Mouse (Mus musculus): ENCODE measurements around the gene Traf1.

The Traf1 gene

DNA sequence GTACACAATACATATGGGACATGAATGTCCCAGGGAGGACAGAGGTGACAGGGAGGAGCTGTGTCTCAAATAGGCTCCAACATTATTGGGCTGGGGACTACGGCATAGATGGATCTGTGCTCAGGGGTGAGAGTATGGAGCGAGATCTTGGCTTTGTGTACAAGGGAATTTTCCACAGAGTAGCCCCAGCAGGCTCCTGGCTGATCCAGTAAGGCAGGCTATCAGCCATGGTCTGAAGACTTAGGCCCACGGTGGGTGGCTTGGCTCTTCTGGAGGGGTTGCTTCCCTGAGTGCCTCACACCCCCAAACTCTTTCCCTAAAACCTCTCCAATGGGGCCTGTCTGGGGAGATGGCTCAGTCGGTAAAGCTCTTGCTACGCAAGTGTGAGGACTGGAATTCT, 21.3 kb downstream of the Traf1 start:
- no peak for DNase-seq

DNA sequence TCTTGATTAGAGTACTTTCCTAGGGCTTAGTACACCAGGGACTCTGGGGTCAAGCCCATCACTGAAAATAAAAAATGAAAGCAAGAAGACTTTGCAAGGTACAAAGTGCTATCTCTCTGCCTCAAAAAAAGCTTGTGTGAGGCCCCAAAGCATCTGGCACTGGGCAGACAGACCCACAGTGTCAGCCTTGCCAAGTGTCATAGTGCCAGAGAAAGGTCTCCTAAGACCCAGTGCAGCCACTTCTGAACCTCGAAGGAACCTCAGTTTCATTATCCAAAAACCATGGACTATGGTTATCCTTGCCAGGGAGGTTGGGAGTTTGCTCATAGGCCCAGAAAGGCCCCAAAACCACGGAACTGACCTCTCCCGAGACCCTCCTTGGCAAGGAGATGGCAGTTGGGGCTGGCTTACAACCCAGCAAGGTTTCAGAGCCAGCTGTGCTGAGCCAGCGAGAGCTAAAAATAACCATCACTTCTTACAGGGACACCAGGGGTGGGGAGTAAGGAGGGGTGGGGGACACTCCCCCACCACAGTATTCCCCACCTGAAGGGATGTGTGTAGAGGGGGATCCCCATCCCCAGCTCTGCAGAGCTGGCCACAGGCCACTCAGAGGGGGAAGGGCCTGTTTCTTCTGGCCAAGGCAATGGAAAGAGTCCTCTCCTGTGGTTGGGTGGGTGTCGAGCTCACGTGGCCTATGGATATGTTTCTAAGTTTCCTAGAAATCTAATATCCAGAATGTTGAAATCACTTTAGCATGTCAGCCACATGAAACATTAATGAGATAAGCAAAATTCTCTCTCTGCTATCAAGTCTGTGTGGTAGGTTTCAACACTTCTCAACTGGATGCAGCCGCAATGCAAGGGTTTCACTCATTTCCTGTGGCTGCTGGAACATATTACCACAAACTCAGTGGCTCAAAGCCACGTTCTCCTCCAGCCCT, 23.0 kb downstream of the Traf1 start:
- no peak for DNase-seq

DNA sequence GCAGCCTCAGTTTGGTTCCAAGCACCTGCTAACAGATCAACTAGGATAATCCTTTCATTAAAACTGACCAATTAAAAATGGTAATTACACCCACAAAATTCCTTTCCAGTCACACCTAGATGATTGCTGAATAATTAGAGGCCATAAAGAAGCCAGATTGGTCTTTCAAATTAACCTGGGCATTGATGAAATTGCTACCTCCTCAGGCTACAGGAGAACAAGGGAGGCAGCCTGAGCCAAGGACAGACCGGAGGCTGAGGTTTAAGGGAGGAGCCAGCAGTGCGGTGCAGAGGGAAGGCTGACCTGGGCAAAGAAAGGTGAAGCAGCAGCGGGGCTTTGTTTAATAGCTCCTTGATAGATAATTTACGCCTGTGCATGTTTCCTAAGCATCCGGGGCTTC, 24.1 kb downstream of the Traf1 start:
- DNase-seq: no peak

DNA sequence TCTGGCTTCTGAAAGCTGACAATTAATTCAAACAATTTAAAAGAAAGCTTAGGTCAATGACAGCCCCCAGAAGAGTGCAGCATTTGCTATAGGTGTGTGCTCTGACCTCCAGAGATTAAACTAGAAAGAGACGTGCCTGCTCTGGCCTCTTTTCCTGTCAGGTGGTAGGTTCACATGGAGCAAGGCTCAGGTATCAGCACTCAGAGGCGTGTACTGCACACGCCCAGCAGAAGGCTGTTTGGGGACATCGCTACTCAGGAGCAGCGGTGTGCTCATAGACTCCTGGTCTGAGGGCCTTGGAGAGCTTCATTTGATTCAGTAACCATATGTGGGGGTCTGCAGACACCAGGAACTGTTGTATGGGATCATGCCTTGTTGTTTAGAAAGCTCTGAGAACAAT, 34.3 kb downstream of the Traf1 start:
- DNase-seq: no peak

DNA sequence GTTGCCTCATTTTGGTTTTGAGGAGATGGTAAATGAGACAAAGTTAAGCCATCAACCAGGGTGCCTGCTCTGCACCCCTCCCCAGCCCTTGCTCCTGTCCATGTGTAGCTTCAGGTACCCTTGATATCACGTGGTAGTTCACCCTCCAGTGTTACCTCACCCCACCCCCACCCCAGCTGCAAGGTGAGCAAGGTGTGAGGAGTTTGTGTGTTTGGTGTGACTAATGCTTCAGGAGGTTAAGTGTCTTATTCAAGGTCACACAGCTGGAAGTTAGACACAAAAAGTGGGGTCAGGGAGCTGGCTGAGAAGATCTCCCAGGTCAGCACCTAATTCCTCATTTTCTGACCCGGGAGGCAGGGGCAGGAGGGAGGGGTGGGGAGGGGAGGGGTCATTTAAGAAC, 38.8 kb downstream of the Traf1 start:
- no peak for DNase-seq

DNA sequence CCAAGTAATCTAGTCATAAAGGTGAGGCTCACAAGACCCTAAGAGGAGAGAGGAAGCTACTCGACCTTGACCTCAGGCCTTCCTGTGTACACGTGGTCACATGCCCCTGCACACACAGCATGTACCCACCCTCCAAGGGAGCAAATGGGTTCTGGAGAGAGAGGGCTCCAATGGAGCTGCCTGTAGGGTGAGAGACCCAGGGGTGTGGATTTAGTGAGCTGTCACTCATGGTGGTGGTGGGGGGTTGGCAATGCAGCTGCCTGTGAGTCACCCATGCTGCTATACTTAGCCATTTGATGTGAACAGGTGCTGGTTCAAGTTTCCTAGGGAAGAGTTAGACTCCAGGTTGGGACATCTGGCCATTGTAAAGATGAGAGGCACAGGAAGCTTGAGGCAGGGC, 41.4 kb downstream of the Traf1 start:
- no peak for DNase-seq

DNA sequence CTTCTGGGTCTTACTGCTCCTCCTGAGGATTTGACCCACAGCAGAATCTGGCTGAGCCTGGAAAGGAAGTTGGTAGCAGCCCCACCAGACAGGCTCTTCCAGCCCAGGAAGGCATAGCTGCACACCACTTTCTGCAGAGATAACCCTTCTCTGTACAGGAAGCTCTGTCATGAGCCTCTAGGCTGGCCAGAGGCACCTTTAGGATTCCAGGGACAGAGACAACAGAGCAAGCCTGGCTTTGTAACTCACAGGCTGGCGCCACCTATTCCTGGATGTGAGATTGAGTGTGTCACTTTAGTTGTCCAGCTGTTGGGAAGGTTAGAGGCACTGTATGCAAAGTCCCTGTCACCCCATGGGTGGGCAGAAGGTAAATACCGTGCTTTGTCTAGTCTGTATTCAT, 46.5 kb downstream of the Traf1 start:
- no peak for DNase-seq

DNA sequence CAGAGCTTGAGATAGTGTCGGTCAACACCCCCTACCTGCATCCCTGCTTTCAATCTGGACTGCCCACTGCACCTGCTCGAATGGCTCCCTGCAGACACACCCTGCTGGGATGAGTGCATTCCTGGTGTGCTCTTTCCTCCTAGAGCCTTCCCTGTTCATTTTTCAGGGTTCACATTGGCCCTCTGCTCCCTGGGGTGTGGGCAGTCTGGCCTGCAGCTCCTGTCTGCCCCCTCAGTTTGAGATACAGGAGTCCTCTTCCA, 46.8 kb downstream of the Traf1 start:
- no peak for DNase-seq

DNA sequence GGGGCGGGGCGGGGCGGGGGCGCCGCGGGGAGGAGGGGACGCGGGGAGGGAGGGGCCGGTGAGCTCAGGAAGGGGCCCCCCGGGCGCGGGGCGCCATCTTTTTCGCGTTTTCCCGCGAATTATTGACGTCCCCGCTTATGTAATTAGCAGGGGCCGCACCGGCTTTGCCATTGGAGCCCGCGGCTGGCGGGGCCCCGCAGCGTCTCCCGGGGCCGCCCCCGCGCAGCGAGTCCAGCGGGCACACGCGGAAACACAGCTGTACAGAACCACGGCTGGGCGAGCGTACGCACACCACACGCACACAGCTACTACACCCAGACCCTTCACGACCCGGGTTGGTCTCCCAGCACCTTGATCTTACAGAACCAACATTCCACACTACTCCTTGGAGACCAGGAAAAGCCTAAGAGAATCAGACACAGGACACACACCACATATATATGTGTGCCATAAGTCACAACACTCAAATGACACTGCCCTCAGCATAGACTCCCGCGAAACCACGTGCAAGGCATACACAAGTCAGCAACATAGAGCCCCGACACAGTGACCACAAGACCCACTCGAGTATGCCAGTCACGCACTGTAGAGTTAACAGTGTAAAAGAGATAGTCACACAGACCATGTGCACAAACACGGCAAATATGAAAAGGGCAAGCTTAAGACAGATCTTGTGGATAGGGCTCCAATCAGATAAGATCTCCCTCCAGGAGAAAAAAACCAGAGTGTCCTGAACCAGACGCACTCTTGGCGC, 47.3 kb downstream of the Traf1 start:
- DNase-seq: peak; percentile 18

DNA sequence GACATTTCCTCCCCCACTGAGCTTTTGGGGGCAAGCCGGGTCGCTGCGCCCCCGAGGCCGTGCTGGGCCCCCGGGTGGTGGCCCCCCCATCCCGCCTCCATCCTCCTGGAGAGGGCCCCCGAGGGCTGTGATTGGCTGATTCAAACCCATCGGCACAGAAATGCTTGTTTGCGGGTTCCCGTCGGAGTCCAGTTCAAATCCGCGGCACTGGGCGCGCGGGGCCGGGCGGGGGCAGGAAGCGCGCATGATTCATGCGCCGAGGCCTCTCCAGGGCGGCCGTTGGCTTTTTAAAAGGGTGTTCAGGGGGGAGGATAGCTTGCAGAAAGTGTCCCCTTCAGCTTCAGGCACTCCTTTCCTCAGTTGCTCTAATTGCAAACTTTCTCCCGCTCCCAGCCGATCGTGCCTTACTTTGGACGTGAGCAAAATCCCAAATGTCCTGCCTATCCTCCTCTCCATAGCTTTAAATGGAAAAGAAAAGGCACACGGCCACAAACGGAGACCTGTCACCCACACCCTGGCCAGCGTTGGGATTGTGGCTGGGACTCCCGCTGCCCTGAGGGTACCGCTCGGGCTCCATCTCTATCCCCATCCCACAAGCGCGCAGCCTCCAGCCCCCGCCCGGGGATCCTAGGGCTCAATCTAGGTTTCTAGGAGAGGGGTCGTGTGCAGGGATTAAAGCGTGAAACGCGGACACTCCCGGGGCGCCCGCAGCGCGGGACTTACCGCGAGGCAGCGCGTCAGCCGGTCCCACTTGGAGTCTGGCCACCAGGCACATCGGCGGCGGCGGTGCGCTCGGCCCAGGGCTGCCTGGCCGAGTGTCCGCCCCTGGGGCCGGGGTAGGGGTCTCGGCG, 48.1 kb downstream of the Traf1 start, which contains the start of gene Phf19:
TSS of gene Phf19 (minus strand) at position 809 of the 851 bp plus-strand sequence.
- peak; percentile 24 for DNase-seq

DNA sequence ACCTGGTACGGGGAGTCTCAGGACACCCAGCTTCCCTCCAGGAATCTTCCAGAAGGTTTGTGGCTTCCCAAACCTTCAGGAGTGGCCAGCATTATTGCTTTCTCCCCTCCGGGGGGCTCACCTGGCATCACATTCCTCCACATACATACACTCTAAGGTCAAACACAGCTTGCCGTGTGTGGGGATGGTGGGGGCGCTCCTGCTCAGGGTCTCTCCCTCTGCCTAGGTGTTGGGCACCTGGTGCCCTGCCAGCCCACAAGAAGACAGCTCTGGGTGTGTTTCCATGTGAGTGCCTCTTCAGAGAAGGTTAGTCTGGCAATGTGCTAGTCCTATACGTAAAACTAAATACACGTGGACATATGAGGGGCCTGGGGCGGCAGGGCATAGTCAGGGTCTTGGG, 49.0 kb downstream of the Traf1 start:
- DNase-seq: no peak

DNA sequence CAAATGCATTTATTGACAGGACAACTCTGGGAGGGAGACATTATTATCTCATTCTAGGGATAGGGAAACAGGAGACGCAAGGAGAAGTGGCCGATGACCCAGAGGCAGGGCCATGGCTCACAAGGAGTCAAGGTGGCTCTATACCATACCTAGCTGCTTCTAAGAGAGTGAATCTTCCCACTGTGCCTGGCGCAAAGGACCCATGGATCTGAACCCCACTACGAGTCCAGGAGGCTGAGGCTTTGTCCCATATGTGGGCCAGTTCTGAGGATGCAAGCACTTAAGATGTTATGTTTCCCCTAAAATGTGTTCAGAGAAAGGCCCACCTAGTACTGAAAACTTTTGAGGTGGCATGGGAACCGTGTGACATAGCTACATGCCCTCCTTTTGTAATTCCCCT, 49.7 kb downstream of the Traf1 start:
- no peak for DNase-seq

DNA sequence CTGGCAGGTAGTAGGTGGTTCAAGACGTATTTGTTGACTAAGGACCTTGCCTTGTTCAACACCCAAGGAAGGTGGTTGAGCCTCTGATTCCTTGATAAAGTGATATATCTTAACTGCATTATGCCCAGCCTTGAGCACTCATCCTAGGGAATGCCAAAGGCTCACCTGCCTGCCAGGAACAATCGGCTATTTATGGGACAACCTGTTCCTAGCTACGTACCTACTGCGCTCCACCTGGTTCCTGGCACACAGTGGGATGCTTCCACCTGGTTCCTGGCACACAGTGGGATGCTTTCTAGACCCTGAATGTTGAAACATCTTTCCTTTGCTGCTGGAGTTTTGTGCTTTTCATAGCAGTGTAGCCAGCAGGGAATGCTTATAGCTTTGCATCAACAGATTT, 51.9 kb downstream of the Traf1 start:
- DNase-seq: no peak

DNA sequence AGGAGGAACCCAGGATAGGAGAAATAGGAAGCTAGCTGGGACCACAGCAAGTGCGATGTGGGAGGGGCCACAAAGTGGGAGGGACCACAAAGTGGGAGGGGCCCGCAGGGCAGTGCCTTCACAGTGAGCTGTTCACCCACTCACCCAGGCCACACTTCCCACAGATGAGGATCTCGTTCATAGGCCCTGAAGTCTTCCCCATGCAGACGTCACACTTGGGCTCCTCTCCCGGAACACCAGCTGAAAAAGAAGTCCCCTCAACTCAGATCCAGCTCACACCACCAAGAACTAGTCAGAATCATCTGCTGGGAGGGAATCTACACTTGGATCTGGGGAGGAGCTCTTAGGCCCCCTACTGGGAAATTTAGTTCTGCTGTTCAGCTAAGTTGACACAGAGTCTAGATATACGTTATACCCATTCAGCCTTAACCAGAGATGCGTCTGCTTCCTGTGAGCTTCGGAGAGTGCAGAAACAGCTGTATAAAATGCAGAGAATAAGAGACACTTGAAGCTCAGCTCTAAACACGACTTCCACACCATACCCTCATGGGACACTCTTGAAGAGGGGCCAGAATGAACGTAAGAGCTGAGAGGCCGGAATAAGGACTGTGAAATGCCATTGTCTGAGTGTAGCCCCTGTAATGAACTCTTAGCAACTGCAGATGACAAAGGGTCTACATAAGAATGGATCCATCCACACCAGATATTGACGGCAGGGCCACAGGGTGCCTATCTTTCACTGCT, 54.5 kb downstream of the Traf1 start:
- no peak for DNase-seq

DNA sequence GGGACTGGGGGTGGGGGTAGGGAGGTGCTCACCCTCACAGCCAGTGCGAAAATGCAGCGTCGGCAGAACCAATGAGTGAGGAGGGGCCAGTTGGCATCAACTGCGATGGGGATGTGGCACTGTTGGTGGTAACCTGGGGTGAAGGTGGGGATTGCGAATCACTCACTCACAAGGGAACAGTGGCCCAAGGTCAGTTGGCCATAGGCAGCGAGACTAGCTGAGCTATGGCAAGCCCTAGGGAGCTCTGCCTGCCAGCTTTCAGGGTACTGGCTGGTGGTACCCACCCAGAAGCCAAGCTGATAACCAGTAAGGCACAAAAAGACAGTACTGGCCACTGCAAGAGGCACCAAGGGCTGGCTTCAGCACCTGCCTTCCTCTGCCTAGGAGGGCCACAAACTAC, 55.1 kb downstream of the Traf1 start:
- peak; percentile 69 for DNase-seq

DNA sequence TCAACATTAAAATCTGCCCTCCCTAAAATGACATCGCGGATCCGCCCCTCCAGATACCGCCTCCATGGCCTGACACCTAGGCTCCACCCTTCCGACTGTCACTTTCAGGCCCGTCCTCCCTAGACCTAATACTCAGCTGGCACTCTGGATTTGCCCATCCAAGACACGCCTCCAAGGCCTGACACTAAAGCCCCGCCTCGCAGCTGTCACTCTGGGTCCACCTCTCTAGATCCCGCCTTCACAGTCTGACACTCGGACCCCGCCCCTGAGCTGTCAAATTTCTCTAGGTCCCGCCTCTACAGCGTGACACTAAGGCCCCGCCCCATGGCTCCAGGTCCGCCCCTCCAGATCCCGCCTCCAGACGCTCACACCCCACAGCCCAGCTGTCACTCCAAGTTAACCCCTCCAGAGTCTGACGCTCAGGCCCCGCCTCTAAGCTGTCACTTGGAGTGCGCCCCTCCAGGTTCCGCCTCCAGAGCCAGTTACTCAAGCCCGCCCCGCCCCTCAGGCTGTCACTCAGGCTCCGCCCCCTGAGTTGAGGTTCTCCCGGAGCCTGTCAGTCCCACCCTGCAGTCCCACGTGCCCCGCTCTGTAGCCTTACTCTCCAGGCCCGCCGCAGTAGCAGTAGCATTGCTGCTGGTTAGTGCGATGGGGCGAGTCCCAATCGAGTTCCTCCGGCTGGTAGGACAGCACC, 56.6 kb downstream of the Traf1 start:
- DNase-seq: peak; percentile 99

DNA sequence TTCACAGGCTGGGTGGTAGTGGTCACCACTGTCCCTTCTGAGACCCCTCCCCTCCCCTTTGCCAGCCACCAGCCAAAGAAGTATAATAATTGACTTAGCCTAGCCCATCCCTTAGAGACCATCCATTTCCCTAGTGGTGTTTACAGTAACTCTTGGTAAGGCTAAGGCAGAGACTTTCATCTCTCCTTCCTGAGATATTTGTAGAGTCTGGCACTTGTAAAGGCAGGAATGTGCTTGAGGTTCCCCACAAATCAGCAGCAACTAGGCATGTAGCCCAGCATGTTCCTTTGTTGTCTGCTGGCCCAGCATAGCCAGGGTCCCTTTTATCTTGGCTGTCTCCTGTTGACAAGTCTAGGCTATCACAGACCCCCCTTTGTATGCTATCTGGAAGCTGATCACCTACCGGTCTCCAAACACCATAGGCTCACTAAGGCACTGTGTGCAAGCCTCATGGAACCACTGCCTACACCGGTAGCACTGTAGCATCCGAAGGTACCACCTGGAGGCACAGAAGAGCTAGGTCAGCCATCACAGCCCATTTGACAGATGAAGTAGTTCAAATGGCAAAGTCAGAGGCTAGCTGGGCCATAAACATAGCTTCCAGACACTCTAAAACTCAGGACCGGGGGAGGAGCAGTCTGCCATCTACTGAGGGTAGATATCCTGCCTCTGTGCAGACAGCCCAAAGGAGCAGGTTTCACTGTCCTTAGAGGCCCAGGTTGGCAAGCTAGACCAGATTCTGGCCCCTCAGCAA, 57.7 kb downstream of the Traf1 start:
- DNase-seq: no peak

DNA sequence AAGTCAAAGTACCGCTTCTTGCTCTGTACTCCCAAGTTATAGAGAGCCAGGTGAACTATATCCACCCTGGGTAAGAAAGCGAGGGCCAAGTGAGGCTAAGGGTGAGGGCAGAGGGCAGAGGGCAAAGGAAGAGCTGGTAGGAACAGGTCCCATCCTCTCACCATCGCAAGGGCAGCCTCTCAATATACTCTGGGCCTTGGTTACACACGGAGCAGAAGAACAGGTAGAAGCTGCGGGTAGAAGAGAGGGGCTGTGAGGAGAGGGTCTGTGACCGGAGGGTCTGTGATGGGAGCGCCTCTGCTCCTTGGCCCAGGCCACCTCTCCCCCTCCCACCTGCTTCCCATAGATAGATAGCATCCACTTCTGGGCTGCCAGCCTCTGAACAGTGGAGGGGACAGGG, 58.4 kb downstream of the Traf1 start:
- peak; percentile 52 for DNase-seq

DNA sequence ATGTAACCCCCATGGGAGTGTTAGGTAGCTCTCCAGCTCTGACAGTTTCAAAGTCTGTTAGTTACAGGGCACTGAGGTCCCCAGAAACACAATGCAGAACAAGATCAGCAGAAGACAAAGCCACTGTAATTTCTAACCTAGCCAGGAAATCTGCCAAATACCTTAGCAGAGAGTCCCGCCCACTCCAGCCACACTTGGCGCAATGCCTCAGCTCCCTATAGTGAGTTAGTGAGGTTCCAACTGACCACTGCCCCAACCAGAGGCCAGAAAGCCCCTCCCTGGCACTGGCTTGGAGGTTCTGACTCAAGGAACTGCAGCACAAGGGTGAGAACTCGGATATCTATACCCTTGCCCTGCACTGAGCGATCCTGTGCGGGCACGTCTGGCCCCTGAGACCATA, 58.8 kb downstream of the Traf1 start:
- DNase-seq: peak; percentile 41

DNA sequence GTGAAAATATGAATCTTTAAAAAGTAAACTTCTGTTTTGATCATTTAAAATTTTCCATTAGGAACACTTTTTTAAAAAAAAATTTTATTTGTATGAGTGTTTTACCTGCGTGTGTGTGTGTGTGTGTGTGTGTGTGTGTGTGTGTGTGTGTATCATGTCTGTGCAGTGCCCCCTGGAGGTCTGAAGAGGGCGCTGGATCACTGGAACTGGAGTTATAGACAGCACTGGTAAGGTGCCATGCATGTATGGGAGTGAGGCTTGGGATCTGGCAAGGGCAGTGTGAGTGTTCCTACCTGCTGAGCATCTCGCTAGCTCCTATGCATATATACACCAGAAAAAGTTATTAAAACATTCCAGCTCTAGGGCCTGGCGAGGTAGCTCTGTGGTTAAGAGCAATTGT, 59.8 kb downstream of the Traf1 start:
- no peak for DNase-seq

DNA sequence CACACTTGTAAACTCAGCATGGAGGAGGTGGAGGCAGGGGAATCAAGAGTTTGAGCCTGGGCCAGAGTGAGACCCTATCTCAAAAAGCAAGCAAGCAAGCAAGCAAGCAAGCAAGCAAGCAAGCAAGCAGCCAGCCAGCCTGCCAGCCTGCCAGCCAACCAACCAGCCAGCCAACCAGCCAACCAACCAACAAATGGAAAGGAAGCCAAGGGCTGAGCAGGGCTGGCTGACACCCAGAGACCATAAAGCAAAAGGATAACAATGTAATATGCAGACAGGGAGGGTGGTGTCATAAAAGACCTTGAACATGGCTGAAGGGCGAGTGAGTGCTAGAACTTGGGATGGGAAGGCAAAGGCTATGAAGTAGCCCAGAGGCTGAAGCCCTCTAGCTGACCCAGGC, 61.2 kb downstream of the Traf1 start:
- DNase-seq: peak; percentile 21
